Mouse (Mus musculus) sigmoid colon, adult 10 weeks (tissue): Measurements from ENCODE around the gene Zfp341. TPM values are rescaled to one million over a fixed set of nuclear protein-coding genes. Genes with fewer than 3 reads are reported as not detected.

ENCODE experiments used
- polyA plus RNA-seq: library from polyadenylated mRNA; stranded (reverse); fragments of 350-450 nt; fragmentation: Illumina TruSeq; extraction: RNeasy Lipid Tissue Mini Kit (QIAGEN cat#74804); gene quantifications from one replicate; pipeline ENCODE4 v1.2.3, GENCODE M21; 2014; ENCODE audit warnings: low read depth, low replicate concordance

Gene Zfp341
- not detected for polyA plus RNA-seq

GRCm38 (mm10) chr2:154613118-154614115 lies at the start of gene Zfp341, which contains the start of gene 4930519P11Rik:
Gene Zfp341 (plus strand): TSS chr2:154613297.
Gene 4930519P11Rik (minus strand): TSS chr2:154613437.

GRCm38 (mm10) chr2:154569836-154570286 lies 43.2 kb upstream of the Zfp341 start, which contains the start of gene E2f1:
Gene E2f1 (minus strand): TSS chr2:154569892.

GRCm38 (mm10) chr2:154603638-154604153 lies 9.4 kb upstream of the Zfp341 start, which contains the start of gene Pxmp4:
Gene Pxmp4 (minus strand): TSS chr2:154603708.

GRCm38 (mm10) chr2:154651363-154651762 lies 38.3 kb downstream of the Zfp341 start, which contains the start of gene Chmp4b:
Gene Chmp4b (plus strand): TSS chr2:154651705.

Other genes starting within 250 kb of the Zfp341 start
- 9.2 TPM for gene Cdk5rap1, start 240.3 kb upstream of the Zfp341 start, polyA plus RNA-seq
- not detected for gene Snta1, start 205.2 kb upstream of the Zfp341 start, polyA plus RNA-seq
- 18.4 TPM for gene Cbfa2t2, start 176.8 kb upstream of the Zfp341 start, polyA plus RNA-seq
- gene 1700003F12Rik, start 66.2 kb upstream of the Zfp341 start, polyA plus RNA-seq: not detected
- gene Actl10, start 61.5 kb upstream of the Zfp341 start, polyA plus RNA-seq: not detected
- gene Necab3, start 54.4 kb upstream of the Zfp341 start, polyA plus RNA-seq: not detected
- 0.16 TPM for gene E2f1, start 43.4 kb upstream of the Zfp341 start, polyA plus RNA-seq
- gene Pxmp4, start 9.6 kb upstream of the Zfp341 start, polyA plus RNA-seq: 7.7 TPM
- not detected for gene 4930519P11Rik, start 140 bp downstream of the Zfp341 start, polyA plus RNA-seq
- 105 TPM for gene Chmp4b, start 38.4 kb downstream of the Zfp341 start, polyA plus RNA-seq
- not detected for gene Gm14214, start 156.7 kb downstream of the Zfp341 start, polyA plus RNA-seq
- gene Raly, start 177.8 kb downstream of the Zfp341 start, polyA plus RNA-seq: 143 TPM
- gene a, start 178.1 kb downstream of the Zfp341 start, polyA plus RNA-seq: not detected